Mouse (Mus musculus) cerebellum, adult 2 months (tissue): ENCODE data around the gene Sema5b. TPM values are rescaled to one million over a fixed set of nuclear protein-coding genes. Genes with fewer than 3 reads are reported as not detected.

Experiments
- DNase-seq, 2 experiments: peaks; one replicate each; pipeline ENCODE4 v3.0.0; 2021
- H3K27ac ChIP-seq: fragments of 200-500 bp; 2 replicates; pipeline ENCODE4 v1.5.1; 2012; ENCODE audit warnings: low read length, control low read depth, inconsistent platforms; ENCODE audit not compliant: insufficient read depth
- H3K27me3 ChIP-seq: fragments of 200-500 bp; 2 replicates; pipeline ENCODE4 v1.6.1; 2012; ENCODE audit warnings: inconsistent platforms, mild to moderate bottlenecking, low read length, moderate library complexity; ENCODE audit not compliant: control insufficient read depth, insufficient read depth
- H3K4me1 ChIP-seq: fragments of 200-500 bp; 2 replicates; pipeline ENCODE4 v1.6.1; 2011; ENCODE audit warnings: low read length; ENCODE audit not compliant: control insufficient read depth, insufficient read depth
- H3K4me3 ChIP-seq: fragments of 200-500 bp; replicated peaks from 2 replicates; pipeline ENCODE3; 2011; ENCODE audit warnings: mild to moderate bottlenecking, low read depth, low read length, control low read depth; ENCODE audit not compliant: insufficient read depth
- CTCF ChIP-seq: fragments of 200-500 bp; IDR thresholded peaks from 2 replicates; pipeline ENCODE4 v1.5.1; 2011; ENCODE audit warnings: low read depth, mild to moderate bottlenecking, control low read depth, low read length, moderate library complexity, borderline replicate concordance; ENCODE audit not compliant: insufficient read depth
- POLR2A ChIP-seq: fragments of 200-500 bp; IDR thresholded peaks from 2 replicates; pipeline ENCODE4 v1.6.1; 2011; ENCODE audit warnings: low read length, control low read depth, borderline replicate concordance; ENCODE audit not compliant: insufficient read depth
- WGBS: fragments of 180-500 bp; shearing (Covaris S2); methylation state at CpG from one replicate; pipeline ENCODE4 v1.1.7; 2018; 5-methylcytosine and 5-hydroxymethylcytosine counted together
- polyA plus RNA-seq: library from polyadenylated mRNA; depleted of rRNA; stranded (reverse); fragments of >200 nt; gene quantifications from 2 replicates; pipeline ENCODE4 v1.2.3, GENCODE M21; 2012; rRNA removed

Gene Sema5b
- 10.7 and 13.5 TPM in 2 replicates for polyA plus RNA-seq

GRCm38 (mm10) chr16:35541117-35541641 is at the start of gene Sema5b:
Gene Sema5b (plus strand): TSS chr16:35541145.
- 2% methylated on average over 53 of the region's 54 CpGs for WGBS
- no peaks in the 10 kb centered on the region; the same call in 1 of the 2 replicates for H3K27me3 ChIP-seq
- H3K4me3 ChIP-seq, result peak within 1 kb of the TSS; percentile 68
- H3K4me1 ChIP-seq, result no peaks in the 10 kb centered on the region
- H3K27ac ChIP-seq, result no peak within 1 kb of the TSS
- DNase-seq, result peak in 1 of 2 experiments; percentile 47
- no peak for TF ChIP-seq POLR2A
- TF ChIP-seq CTCF, result no peak

GRCm38 (mm10) chr16:35500342-35500741 is 40.6 kb upstream of the Sema5b start:
- Histone ChIP-seq H3K27ac (no peak overlapping the region), H3K4me1 (no peaks in the 10 kb centered on the region; the same call in 1 of the 2 replicates), H3K4me3 (no peak overlapping the region), H3K27me3 (no peaks in the 10 kb centered on the region)
- WGBS, result 95% methylated on average over 3 of the region's 3 CpGs
- DNase-seq, result no peak
- TF ChIP-seq CTCF (no peak), POLR2A (no peak)

- 68% methylated on average over 4 of the region's 4 CpGs for WGBS
- DNase-seq, result no peak
- H3K4me3 ChIP-seq, result no peak overlapping the region
Observed at GRCm38 (mm10) chr16:35501106-35501760, 39.7 kb upstream of the Sema5b start.

GRCm38 (mm10) chr16:35502456-35502855 is 38.5 kb upstream of the Sema5b start:
- H3K27ac ChIP-seq, result no peak overlapping the region
- no peak for TF ChIP-seq POLR2A
- TF ChIP-seq CTCF, result no peak
- no peaks in the 10 kb centered on the region; the same call in 1 of the 2 replicates for H3K4me1 ChIP-seq
- WGBS, result 33% methylated on average over 11 of the region's 11 CpGs
- DNase-seq, result no peak
- no peaks in the 10 kb centered on the region; the same call in 1 of the 2 replicates for H3K27me3 ChIP-seq
- H3K4me3 ChIP-seq, result no peak overlapping the region

More at GRCm38 (mm10) chr16:35501106-35501760, 39.7 kb upstream of the Sema5b start:
- TF ChIP-seq CTCF, result no peak
- no peak for TF ChIP-seq POLR2A
- no peak overlapping the region for H3K27ac ChIP-seq
- H3K27me3 ChIP-seq, result no peaks in the 10 kb centered on the region
- no peaks in the 10 kb centered on the region; the same call in 1 of the 2 replicates for H3K4me1 ChIP-seq

GRCm38 (mm10) chr16:35504266-35504665 is 36.7 kb upstream of the Sema5b start:
- Histone ChIP-seq H3K4me1 (no peaks in the 10 kb centered on the region; the same call in 1 of the 2 replicates), H3K27me3 (no peaks in the 10 kb centered on the region; the same call in 1 of the 2 replicates), H3K4me3 (no peak overlapping the region), H3K27ac (no peak overlapping the region)
- TF ChIP-seq POLR2A (no peak), CTCF (no peak)
- WGBS, result 92% methylated on average over 8 of the region's 8 CpGs
- no peak for DNase-seq

- Histone ChIP-seq H3K27me3 (no peaks in the 10 kb centered on the region; the same call in 1 of the 2 replicates), H3K27ac (no peak overlapping the region), H3K4me3 (no peak overlapping the region), H3K4me1 (no peaks in the 10 kb centered on the region; the same call in 1 of the 2 replicates)
- DNase-seq, result no peak
- no peak for TF ChIP-seq POLR2A
- no peak for TF ChIP-seq CTCF
- WGBS, result 90% methylated on average over 4 of the region's 4 CpGs
Observed at GRCm38 (mm10) chr16:35505786-35506185, 35.2 kb upstream of the Sema5b start.

- DNase-seq, result no peak
- H3K4me3 ChIP-seq, result no peak overlapping the region
- no peak for TF ChIP-seq CTCF
- TF ChIP-seq POLR2A, result no peak
- 81% methylated on average over 6 of the region's 6 CpGs for WGBS
- no peaks in the 10 kb centered on the region for H3K4me1 ChIP-seq
- no peak overlapping the region for H3K27ac ChIP-seq
- H3K27me3 ChIP-seq, result no peaks in the 10 kb centered on the region; the same call in 1 of the 2 replicates
Observed at GRCm38 (mm10) chr16:35508581-35508980, 32.4 kb upstream of the Sema5b start.
